ENCODE assay signal across 8 mouse cellular contexts in genomic region chr4:135986943-135987710, GRCm38 (mm10). TPM values are rescaled to one million over a fixed set of nuclear protein-coding genes. Genes with fewer than 3 reads are reported as not detected.
DNase-seq lines count a peak whose midpoint lies in the region; ATAC-seq and TF ChIP-seq lines count a peak whose summit lies in the region.

Gene Pithd1, minus strand, starts transcription at chr4:135987264.

- under 1% methylated on average over 81 of the region's 81 CpGs for WGBS in hindbrain, embryonic 10.5 days
- under 1% methylated on average over 55 of the region's 81 CpGs for WGBS in lung, postnatal 0 days

- H3K27ac ChIP-seq in hindbrain, embryonic 10.5 days = peak within 1 kb of the TSS; percentile 95
- peak within 1 kb of the TSS; percentile 82 for H3K27ac ChIP-seq in lung, postnatal 0 days (ENCODE audit: low read length)

- no peak for TF ChIP-seq EP300 in lung, postnatal 0 days (IDR thresholded peaks at IDR 0.05)

- no peaks in the 10 kb centered on the region for H3K9me3 ChIP-seq in hindbrain, embryonic 10.5 days
- H3K9me3 ChIP-seq in lung, postnatal 0 days (ENCODE audit: low read length) = no peaks in the 10 kb centered on the region

- peak within 1 kb of the TSS; percentile 92 for H3K9ac ChIP-seq in lung, postnatal 0 days (replicated peaks; ENCODE audit: low read depth)

- H3K27me3 ChIP-seq in hindbrain, embryonic 10.5 days (ENCODE audit: insufficient read depth, poor library complexity, severe bottlenecking) = no peaks in the 10 kb centered on the region
- H3K27me3 ChIP-seq in lung, postnatal 0 days (replicated peaks; ENCODE audit: insufficient read depth, low read length) = no peaks in the 10 kb centered on the region

- H3K4me3 ChIP-seq in hindbrain, embryonic 10.5 days = peak within 1 kb of the TSS; percentile 95
- H3K4me3 ChIP-seq in lung, postnatal 0 days (ENCODE audit: low read depth, low read length) = peak within 1 kb of the TSS; percentile 95

- DNase-seq in MEL-GATA-1-ER (ENCODE audit: extremely low read depth, low read depth) = peak; percentile 72
- peak; percentile 95 for DNase-seq in cerebellum, adult 8-10 months
- peak; percentile 94 for DNase-seq in hindbrain, embryonic 10.5 days (ENCODE audit: low spot score)
- peak; percentile 92 for DNase-seq in layer of hippocampus, adult 9-11 months
- peak; percentile 95 for DNase-seq in lung, postnatal 0 days (ENCODE audit: low spot score)
- peak; percentile 93 for DNase-seq in ovary, postnatal 14 days (ENCODE audit: low spot score)
- peak; percentile 95 for DNase-seq in thymus, postnatal 14 days

- H3K4me2 ChIP-seq in lung, postnatal 0 days (replicated peaks; ENCODE audit: low read depth, low read length) = peak within 1 kb of the TSS; percentile 98

- H3K36me3 ChIP-seq in hindbrain, embryonic 10.5 days = peaks cover 36% of the 10 kb centered on the region
- 0 out of 2 replicates have a peak, but pooled peaks cover 6% of the 10 kb centered on the region for H3K36me3 ChIP-seq in lung, postnatal 0 days (ENCODE audit: insufficient read depth, low read length)

- peak; percentile 61 for TF ChIP-seq CTCF in lung, postnatal 0 days (IDR thresholded peaks at IDR 0.05)

- H3K4me1 ChIP-seq in hindbrain, embryonic 10.5 days (replicated peaks) = peaks cover 30% of the 10 kb centered on the region
- H3K4me1 ChIP-seq in lung, postnatal 0 days (ENCODE audit: insufficient read depth, low read depth, low read length) = peaks cover 8% of the 10 kb centered on the region; the same call in 1 of the 2 replicates

- peak; percentile 85 for ATAC-seq in frontal cortex, adult (ENCODE audit: low TSS enrichment)
- ATAC-seq in lung, postnatal 0 days = peak; percentile 95

RNA-seq across cellular contexts. Expression of gene Pithd1, which starts in this region (rescaled TPM):
- 60.7 and 61.2 TPM in 2 replicates for polyA plus RNA-seq in hindbrain, embryonic 10.5 days (2016; fragmentation: Nextera tagmentation; extraction: Ambion mirVana)
- 35.3 and 39.6 TPM in 2 replicates for polyA plus RNA-seq in lung, postnatal 0 days (2015; fragmentation: Nextera tagmentation; extraction: Ambion mirVana)

Comparison
In these comparisons a context has a peak if more than half of its experiments do, and no peak if none do; other contexts are left out.
1. Peak in every context shown above with its lines: DNase-seq, ATAC-seq, H3K4me3 ChIP-seq and H3K27ac ChIP-seq.